Mouse (Mus musculus) ES-E14 (cell line): ENCODE measurements at regions not wholly inside any gene's neighbourhood (a gene's known extent, or its start where the extent isn't known, plus 50 kb on each side); places are given as distances from the start of the nearest gene placed in this dataset.

ENCODE experiments used
- CHD2 ChIP-seq: IDR thresholded peaks from 2 replicates; pipeline ENCODE4 v1.6.1; 2014; ENCODE audit warnings: mild to moderate bottlenecking, low read depth, low read length, inconsistent platforms
- HCFC1 ChIP-seq: IDR thresholded peaks from 2 replicates; pipeline ENCODE4 v1.6.1; 2012; ENCODE audit warnings: low read length, inconsistent platforms, borderline replicate concordance; ENCODE audit not compliant: insufficient read depth
- MAFK ChIP-seq: IDR thresholded peaks from 2 replicates; pipeline ENCODE4 v1.6.1; 2014; ENCODE audit warnings: mild to moderate bottlenecking, low read depth, low read length, inconsistent platforms; ENCODE audit not compliant: insufficient read depth
- ZNF384 ChIP-seq: IDR thresholded peaks from 2 replicates; pipeline ENCODE4 v1.6.1; 2012; ENCODE audit warnings: low read depth, low read length, inconsistent platforms

- TF ChIP-seq ZNF384 (no peak), MAFK (no peak), HCFC1 (no peak), CHD2 (no peak)
These were observed 639.8 kb downstream of the 1700064H15Rik start for GRCm38 (mm10) chr3:18988662-18989061.
